Mouse (Mus musculus) myocyte (in vitro differentiated cells): ENCODE measurements around the gene Sh3kbp1. TPM values are rescaled to one million over a fixed set of nuclear protein-coding genes. Genes with fewer than 3 reads are reported as not detected.

Source experiments
- H3K27me3 ChIP-seq: one replicate; pipeline ENCODE4 v1.6.1; 2011; ENCODE audit not compliant: control insufficient read depth, insufficient read depth, insufficient read length
- H3K36me3 ChIP-seq: one replicate; pipeline ENCODE4 v1.6.1; 2011; ENCODE audit not compliant: control insufficient read depth, insufficient read depth
- H3K4me2 ChIP-seq: one replicate; pipeline ENCODE4 v1.6.1; 2011; ENCODE audit warnings: low read depth, control low read depth
- H3K4me3 ChIP-seq: one replicate; pipeline ENCODE4 v1.5.1; 2011; ENCODE audit warnings: mild to moderate bottlenecking, control low read depth, moderate library complexity
- H3K79me2 ChIP-seq: one replicate; pipeline ENCODE4 v1.6.1; 2011; ENCODE audit not compliant: control insufficient read depth, insufficient read depth
- H3ac ChIP-seq: one replicate; pipeline ENCODE4 v1.6.1; 2011; ENCODE audit not compliant: control insufficient read depth, insufficient read length
- CEBPB ChIP-seq: IDR thresholded peaks from 2 replicates; pipeline ENCODE4 v1.6.1; 2011; ENCODE audit warnings: mild to moderate bottlenecking, moderate library complexity; ENCODE audit not compliant: poor library complexity, insufficient read depth, severe bottlenecking
- E2F4 ChIP-seq: IDR thresholded peaks from one replicate; pipeline ENCODE4 v1.6.1; 2011; ENCODE audit warnings: mild to moderate bottlenecking, control low read depth, moderate library complexity; ENCODE audit not compliant: insufficient read depth
- MAX ChIP-seq: IDR thresholded peaks from one replicate; pipeline ENCODE4 v1.6.1; 2011; ENCODE audit warnings: low read depth, mild to moderate bottlenecking, control low read depth
- MYOD1 ChIP-seq, 3 experiments: IDR thresholded peaks; one replicate each; pipeline ENCODE4 v1.6.1; 2011; ENCODE audit warnings: control low read depth in 2 of 3, low read depth in 2 of 3, mild to moderate bottlenecking in 2 of 3, moderate library complexity in 1 of 3; ENCODE audit not compliant: insufficient read length in 2 of 3, control insufficient read depth in 1 of 3
- MYOG ChIP-seq, 3 experiments: IDR thresholded peaks; one replicate each; pipeline ENCODE4 v1.6.1; 2011; ENCODE audit warnings: control low read depth in 2 of 3, low read depth in 2 of 3, mild to moderate bottlenecking in 2 of 3; ENCODE audit not compliant: insufficient read length in 2 of 3, control insufficient read depth in 1 of 3, insufficient read depth in 1 of 3
- POLR2A ChIP-seq: IDR thresholded peaks from one replicate; pipeline ENCODE4 v1.6.1; 2011; ENCODE audit warnings: low read depth, mild to moderate bottlenecking, control low read depth, moderate library complexity; ENCODE audit not compliant: insufficient read length
- POLR2AphosphoS2 ChIP-seq: IDR thresholded peaks from one replicate; pipeline ENCODE4 v1.6.1; 2011; ENCODE audit warnings: low read depth, control low read depth; ENCODE audit not compliant: insufficient read length
- REST ChIP-seq: IDR thresholded peaks from one replicate; pipeline ENCODE4 v1.6.1; 2011; ENCODE audit warnings: mild to moderate bottlenecking, control low read depth, moderate library complexity; ENCODE audit not compliant: insufficient read depth, insufficient read length
- SRF ChIP-seq: IDR thresholded peaks from one replicate; pipeline ENCODE4 v1.6.1; 2011; ENCODE audit warnings: low read depth; ENCODE audit not compliant: control insufficient read depth, insufficient read length
- TCF12 ChIP-seq: IDR thresholded peaks from one replicate; pipeline ENCODE4 v1.6.1; 2011; ENCODE audit warnings: mild to moderate bottlenecking, control low read depth; ENCODE audit not compliant: poor library complexity, insufficient read depth, severe bottlenecking
- TCF3 ChIP-seq: IDR thresholded peaks from one replicate; pipeline ENCODE4 v1.6.1; 2011; ENCODE audit warnings: low read depth, control low read depth; ENCODE audit not compliant: insufficient read length
- USF1 ChIP-seq: IDR thresholded peaks from one replicate; pipeline ENCODE4 v1.6.1; 2011; ENCODE audit warnings: low read depth, mild to moderate bottlenecking, control low read depth, moderate library complexity
- polyA plus RNA-seq: library from polyadenylated mRNA; unstranded; fragments of >200 nt; fragmentation: generic; extraction: Trizol; gene quantifications from one replicate; pipeline ENCODE4 v1.2.1, GENCODE M21; 2012; ENCODE audit warnings: missing spikeins

Sh3kbp1 gene
- polyA plus RNA-seq, 1 experiment = 31.7 TPM

- Histone ChIP-seq H3ac (no peak overlapping the region), H3K4me3 (no peak overlapping the region), H3K27me3 (no peaks in the 10 kb centered on the region), H3K79me2 (peaks cover 6% of the 10 kb centered on the region), H3K4me2 (no peak overlapping the region), H3K36me3 (no peaks in the 10 kb centered on the region)
- TF ChIP-seq TCF12 (no peak), MAX (no peak), MYOD1 (IDR thresholded peaks at IDR 0.05; ENCODE audit: control insufficient read depth in 1 of 3, insufficient read length in 2 of 3, low read depth in 2 of 3) (no peak)
Measured at GRCm38 (mm10) chrX:159763801-159764200, 136.7 kb downstream of the Sh3kbp1 start.

DNA sequence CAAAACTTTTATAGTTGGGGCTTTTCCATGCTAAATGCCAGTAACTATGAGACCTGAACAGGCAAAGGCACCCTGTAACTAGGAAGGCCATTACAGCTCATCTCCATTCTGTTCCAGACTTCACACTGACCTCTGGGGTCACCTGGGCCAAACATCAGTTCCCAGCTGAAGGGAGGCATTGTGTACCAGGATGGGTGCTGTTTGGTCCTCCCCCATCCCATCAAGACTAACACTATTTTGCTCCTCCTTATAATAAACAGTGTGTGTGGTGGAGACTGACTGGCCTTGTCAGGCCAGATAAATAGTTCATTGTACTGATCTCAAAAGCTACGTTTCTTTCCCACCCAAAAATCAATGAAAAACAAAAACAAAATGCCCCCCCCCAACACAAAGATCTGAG is 138.8 kb downstream of the Sh3kbp1 start:
- no peaks in the 10 kb centered on the region for H3K36me3 ChIP-seq
- no peak overlapping the region for H3ac ChIP-seq
- H3K4me2 ChIP-seq = no peak overlapping the region
- TF ChIP-seq CEBPB (no peak), MYOD1 (IDR thresholded peaks at IDR 0.05; ENCODE audit: control insufficient read depth in 1 of 3, insufficient read length in 2 of 3, low read depth in 2 of 3) (no peak), POLR2AphosphoS2 (no peak), MAX (no peak), SRF (no peak), TCF3 (no peak), REST (no peak), E2F4 (no peak), USF1 (no peak), MYOG (IDR thresholded peaks at IDR 0.05; ENCODE audit: control insufficient read depth in 1 of 3, insufficient read depth in 1 of 3, insufficient read length in 2 of 3, low read depth in 2 of 3) (no peak), TCF12 (no peak), POLR2A (no peak)
- peaks cover 6% of the 10 kb centered on the region for H3K79me2 ChIP-seq
- no peak overlapping the region for H3K4me3 ChIP-seq
- no peaks in the 10 kb centered on the region for H3K27me3 ChIP-seq

DNA sequence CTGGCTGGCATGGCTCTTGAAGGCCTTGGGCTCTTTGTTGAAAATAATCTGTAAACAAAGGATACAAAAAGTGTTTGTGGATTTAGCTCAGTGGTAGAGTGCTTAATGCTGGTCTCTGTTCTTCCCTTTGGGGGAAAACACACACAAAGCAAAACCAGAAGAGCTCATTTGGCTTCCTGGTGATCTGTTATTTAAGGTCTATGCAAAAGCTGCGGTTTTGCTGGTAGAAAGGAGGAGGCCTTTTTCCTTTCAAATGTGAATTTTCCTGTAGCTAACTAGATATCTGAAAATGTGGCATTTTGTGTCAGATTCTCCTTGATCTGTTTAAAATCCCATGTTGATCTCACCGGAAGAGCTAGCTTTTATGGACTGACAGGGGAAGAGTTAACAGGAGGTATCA is 141.9 kb downstream of the Sh3kbp1 start:
- TF ChIP-seq TCF12 (no peak), POLR2AphosphoS2 (no peak), USF1 (no peak), MYOG (IDR thresholded peaks at IDR 0.05; ENCODE audit: control insufficient read depth in 1 of 3, insufficient read depth in 1 of 3, insufficient read length in 2 of 3, low read depth in 2 of 3) (no peak), MAX (no peak), CEBPB (no peak), POLR2A (no peak), SRF (no peak), MYOD1 (IDR thresholded peaks at IDR 0.05; ENCODE audit: control insufficient read depth in 1 of 3, insufficient read length in 2 of 3, low read depth in 2 of 3) (no peak), REST (no peak), E2F4 (no peak), TCF3 (no peak)

GRCm38 (mm10) chrX:159769773-159770172 is 142.7 kb downstream of the Sh3kbp1 start:
- H3K4me2 ChIP-seq = no peak overlapping the region
- H3K27me3 ChIP-seq = no peaks in the 10 kb centered on the region
- peaks cover 16% of the 10 kb centered on the region for H3K79me2 ChIP-seq
- no peaks in the 10 kb centered on the region for H3K36me3 ChIP-seq
- H3ac ChIP-seq = no peak overlapping the region
- no peak for TF ChIP-seq E2F4
- no peak for TF ChIP-seq TCF3
- TF ChIP-seq SRF = no peak
- TF ChIP-seq USF1 = no peak
- TF ChIP-seq CEBPB = no peak
- TF ChIP-seq MYOG (IDR thresholded peaks at IDR 0.05; ENCODE audit: control insufficient read depth in 1 of 3, insufficient read depth in 1 of 3, insufficient read length in 2 of 3, low read depth in 2 of 3) = no peak
- TF ChIP-seq MYOD1 (IDR thresholded peaks at IDR 0.05; ENCODE audit: control insufficient read depth in 1 of 3, insufficient read length in 2 of 3, low read depth in 2 of 3) = no peak
- TF ChIP-seq POLR2A = no peak
- TF ChIP-seq TCF12 = no peak
- TF ChIP-seq REST = no peak
- TF ChIP-seq POLR2AphosphoS2 = no peak
- no peak for TF ChIP-seq MAX
- no peak overlapping the region for H3K4me3 ChIP-seq

More for the DNA sequence above, 141.9 kb downstream of the Sh3kbp1 start:
- no peak overlapping the region for H3ac ChIP-seq
- no peaks in the 10 kb centered on the region for H3K27me3 ChIP-seq
- H3K4me2 ChIP-seq = no peak overlapping the region
- H3K79me2 ChIP-seq = peaks cover 16% of the 10 kb centered on the region
- no peak overlapping the region for H3K4me3 ChIP-seq
- no peaks in the 10 kb centered on the region for H3K36me3 ChIP-seq

DNA sequence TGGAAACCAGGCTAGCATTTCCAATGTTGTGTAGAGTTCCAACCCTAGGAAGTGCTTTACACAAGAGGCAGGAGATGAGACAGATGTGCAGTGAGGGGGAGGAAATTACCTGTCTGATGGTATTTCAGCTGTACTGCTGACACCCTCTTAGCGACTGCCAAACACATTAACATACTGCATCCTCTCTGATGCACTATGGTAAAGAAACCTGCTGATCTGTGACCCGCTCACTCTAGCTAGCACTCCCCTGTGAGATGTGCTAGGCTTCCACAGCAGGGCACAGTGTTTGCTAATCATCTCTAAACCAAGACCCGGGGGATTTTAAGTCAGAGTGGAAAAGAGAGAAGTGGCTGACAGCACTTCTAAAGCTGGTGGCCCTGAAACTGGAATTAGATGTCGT is 145.1 kb downstream of the Sh3kbp1 start:
- Histone ChIP-seq H3ac (no peak overlapping the region), H3K79me2 (peaks cover 19% of the 10 kb centered on the region), H3K27me3 (no peaks in the 10 kb centered on the region), H3K36me3 (no peaks in the 10 kb centered on the region), H3K4me2 (no peak overlapping the region), H3K4me3 (no peak overlapping the region)
- no peak for TF ChIP-seq POLR2AphosphoS2
- TF ChIP-seq SRF = no peak
- TF ChIP-seq E2F4 = no peak
- no peak for TF ChIP-seq POLR2A
- TF ChIP-seq TCF3 = no peak
- TF ChIP-seq REST = no peak
- no peak for TF ChIP-seq CEBPB
- no peak for TF ChIP-seq TCF12
- no peak for TF ChIP-seq MYOD1 (IDR thresholded peaks at IDR 0.05; ENCODE audit: control insufficient read depth in 1 of 3, insufficient read length in 2 of 3, low read depth in 2 of 3)
- TF ChIP-seq MYOG (IDR thresholded peaks at IDR 0.05; ENCODE audit: control insufficient read depth in 1 of 3, insufficient read depth in 1 of 3, insufficient read length in 2 of 3, low read depth in 2 of 3) = no peak
- TF ChIP-seq USF1 = no peak
- no peak for TF ChIP-seq MAX
